Mouse (Mus musculus) adrenal gland (tissue): ENCODE results near the gene Nsf.

Source experiments
- intact Hi-C: fragments of 180-260 bp; cut with DNase I; formaldehyde crosslinking; loops from one replicate; pipeline ENCODE4 v1.15.1; 2025

Nsf gene

GRCm38 (mm10) chr11:103942740-103943139, 11.1 kb downstream of the Nsf start:
- intact Hi-C loops, result no loop called here

GRCm38 (mm10) chr11:103941351-103941750, 12.5 kb downstream of the Nsf start:
- intact Hi-C loops, result no loop called here

GRCm38 (mm10) chr11:103940887-103941286, 13.0 kb downstream of the Nsf start:
- intact Hi-C loops, result no loop called here

GRCm38 (mm10) chr11:103937976-103938728, 15.7 kb downstream of the Nsf start:
- intact Hi-C loops, result no loop called here

- intact Hi-C loops, result no loop called here
Observed at GRCm38 (mm10) chr11:103937451-103937850, 16.4 kb downstream of the Nsf start.

- intact Hi-C loops, result no loop called here
Observed at GRCm38 (mm10) chr11:103935717-103936116, 18.1 kb downstream of the Nsf start.

GRCm38 (mm10) chr11:103933886-103934285, 20.0 kb downstream of the Nsf start:
- intact Hi-C loops, result no loop called here

- intact Hi-C loops, result no loop called here
Observed at GRCm38 (mm10) chr11:103923957-103924356, 29.9 kb downstream of the Nsf start.

- intact Hi-C loops, result no loop called here
Observed at GRCm38 (mm10) chr11:103923272-103923671, 30.6 kb downstream of the Nsf start.

- intact Hi-C loops, result no loop called here
Observed at GRCm38 (mm10) chr11:103922812-103923211, 31.0 kb downstream of the Nsf start.

- intact Hi-C loops, result no loop called here
Observed at GRCm38 (mm10) chr11:103920665-103921064, 33.2 kb downstream of the Nsf start.

GRCm38 (mm10) chr11:103916807-103917206, 37.0 kb downstream of the Nsf start:
- intact Hi-C loops, result loop anchor here (10.0 kb wide), 1 partner anchor 242 kb away; no protein-coding TSS in a partner anchor

GRCm38 (mm10) chr11:103915686-103916085, 38.2 kb downstream of the Nsf start:
- intact Hi-C loops, result loop anchor here (10.0 kb wide), 1 partner anchor 241 kb away; no protein-coding TSS in a partner anchor

GRCm38 (mm10) chr11:103910993-103911585, 42.8 kb downstream of the Nsf start:
- intact Hi-C loops, result loop anchor here (1.0 to 10.0 kb wide), 3 partner anchors 148 to 274 kb away; partner anchors contain the start of gene Lyzl6

- intact Hi-C loops, result loop anchor here (5.0 to 10.0 kb wide), 2 partner anchors 236 to 273 kb away; partner anchors contain the start of gene Lyzl6
Observed at GRCm38 (mm10) chr11:103910531-103910930, 43.3 kb downstream of the Nsf start.

- intact Hi-C loops, result loop anchor here (5.0 to 10.0 kb wide), 3 partner anchors 93 to 273 kb away; partner anchors contain the start of gene Lyzl6
Observed at GRCm38 (mm10) chr11:103909809-103910208, 44.0 kb downstream of the Nsf start.

- intact Hi-C loops, result loop anchor here (5.0 kb wide), 1 partner anchor 92 kb away; no protein-coding TSS in a partner anchor
Observed at GRCm38 (mm10) chr11:103909396-103909795, 44.5 kb downstream of the Nsf start.

- intact Hi-C loops, result loop anchor here (5.0 kb wide), 1 partner anchor 89 kb away; no protein-coding TSS in a partner anchor
Observed at GRCm38 (mm10) chr11:103906051-103906719, 47.7 kb downstream of the Nsf start.

GRCm38 (mm10) chr11:103905506-103905905, 48.4 kb downstream of the Nsf start:
- intact Hi-C loops, result loop anchor here (5.0 kb wide), 1 partner anchor 88 kb away; no protein-coding TSS in a partner anchor

GRCm38 (mm10) chr11:103901581-103901966, 52.3 kb downstream of the Nsf start:
- intact Hi-C loops, result no loop called here

- intact Hi-C loops, result no loop called here
Observed at GRCm38 (mm10) chr11:103900803-103901580, 52.9 kb downstream of the Nsf start.
